ENCODE assay signal across 8 mouse cellular contexts in genomic region chr11:119942727-119943427, GRCm38 (mm10). TPM values are rescaled to one million over a fixed set of nuclear protein-coding genes. Genes with fewer than 3 reads are reported as not detected.
DNase-seq lines count a peak whose midpoint lies in the region; ATAC-seq and TF ChIP-seq lines count a peak whose summit lies in the region.

Baiap2 (plus strand) TSS chr11:119942763.

- H3K79me3 ChIP-seq in C2C12 (ENCODE audit: low read depth) = peaks cover 49% of the 10 kb centered on the region

- DNase-seq in brain, embryonic 14.5 days (ENCODE audit: low read depth) = peak; percentile 99
- peak; percentile 99 for DNase-seq in kidney, postnatal 0 days (ENCODE audit: low spot score)
- DNase-seq in liver, embryonic 11.5 days (ENCODE audit: low spot score) = peak; percentile 99
- peak; percentile 98 for DNase-seq in naive thymus-derived CD4-positive, alpha-beta T cell, adult 2 months (ENCODE audit: low read depth)

- peaks cover 79% of the 10 kb centered on the region for H3K79me2 ChIP-seq in C2C12 (ENCODE audit: control insufficient read depth, insufficient read depth)

- peaks cover 28% of the 10 kb centered on the region for H3K36me3 ChIP-seq in C2C12 (ENCODE audit: control insufficient read depth, insufficient read depth)
- no peaks in the 10 kb centered on the region for H3K36me3 ChIP-seq in erythroblast, embryonic 14.5 days (ENCODE audit: control insufficient read depth)
- no peaks in the 10 kb centered on the region for H3K36me3 ChIP-seq in heart, embryonic 12.5 days
- no peaks in the 10 kb centered on the region for H3K36me3 ChIP-seq in kidney, postnatal 0 days (ENCODE audit: insufficient read depth, low read length)
- H3K36me3 ChIP-seq in liver, embryonic 11.5 days (ENCODE audit: control insufficient read depth, insufficient read depth, low read length) = no peaks in the 10 kb centered on the region
- no peaks in the 10 kb centered on the region for H3K36me3 ChIP-seq in stomach, embryonic 14.5 days (ENCODE audit: control insufficient read depth, insufficient read depth, low read length)

- no peaks in the 10 kb centered on the region for H3K27me3 ChIP-seq in C2C12 (ENCODE audit: control insufficient read depth, insufficient read depth, insufficient read length)
- peaks cover 76% of the 10 kb centered on the region for H3K27me3 ChIP-seq in erythroblast, embryonic 14.5 days (ENCODE audit: control insufficient read depth)
- H3K27me3 ChIP-seq in heart, embryonic 12.5 days (replicated peaks) = peaks cover 41% of the 10 kb centered on the region
- H3K27me3 ChIP-seq in kidney, postnatal 0 days (ENCODE audit: insufficient read depth, low read length) = no peaks in the 10 kb centered on the region
- 0 out of 2 replicates have a peak, but pooled peaks cover 4% of the 10 kb centered on the region for H3K27me3 ChIP-seq in liver, embryonic 11.5 days (replicated peaks; ENCODE audit: control insufficient read depth, insufficient read depth, low read length)
- H3K27me3 ChIP-seq in stomach, embryonic 14.5 days (ENCODE audit: control insufficient read depth, insufficient read depth, low read length) = no peaks in the 10 kb centered on the region

- H3K9me3 ChIP-seq in erythroblast, embryonic 14.5 days (ENCODE audit: control insufficient read depth, low read length) = peaks cover 3% of the 10 kb centered on the region; the same call in 1 of the 2 replicates
- H3K9me3 ChIP-seq in heart, embryonic 12.5 days (replicated peaks) = no peaks in the 10 kb centered on the region
- H3K9me3 ChIP-seq in kidney, postnatal 0 days (replicated peaks; ENCODE audit: low read length) = no peaks in the 10 kb centered on the region
- no peaks in the 10 kb centered on the region for H3K9me3 ChIP-seq in liver, embryonic 11.5 days (ENCODE audit: control insufficient read depth, low read length)
- H3K9me3 ChIP-seq in stomach, embryonic 14.5 days (ENCODE audit: control insufficient read depth, low read depth, low read length) = no peaks in the 10 kb centered on the region

- peak; percentile 94; the same call in 1 of the 2 replicates for TF ChIP-seq POLR2A in brain, embryonic 14.5 days (IDR thresholded peaks at IDR 0.05; ENCODE audit: borderline replicate concordance, extremely low read depth, insufficient read depth, insufficient read length, poor library complexity, severe bottlenecking)

- peak within 1 kb of the TSS; percentile 54 for H3ac ChIP-seq in C2C12 (ENCODE audit: control insufficient read depth, insufficient read length, low read depth)

- peaks cover 19% of the 10 kb centered on the region for H3K4me1 ChIP-seq in erythroblast, embryonic 14.5 days (ENCODE audit: control insufficient read depth)
- H3K4me1 ChIP-seq in heart, embryonic 12.5 days (replicated peaks) = peaks cover 69% of the 10 kb centered on the region
- peaks cover 46% of the 10 kb centered on the region for H3K4me1 ChIP-seq in kidney, postnatal 0 days (replicated peaks; ENCODE audit: insufficient read depth, low read length)
- H3K4me1 ChIP-seq in liver, embryonic 11.5 days (replicated peaks; ENCODE audit: control insufficient read depth, insufficient read depth, low read length) = peaks cover 29% of the 10 kb centered on the region
- peaks cover 55% of the 10 kb centered on the region for H3K4me1 ChIP-seq in stomach, embryonic 14.5 days (ENCODE audit: control insufficient read depth, insufficient read depth, low read length)

- peak within 1 kb of the TSS; percentile 42; the same call in 1 of the 2 replicates for H3K27ac ChIP-seq in heart, embryonic 12.5 days (ENCODE audit: poor library complexity, severe bottlenecking)
- peak within 1 kb of the TSS; percentile 89 for H3K27ac ChIP-seq in kidney, postnatal 0 days
- H3K27ac ChIP-seq in liver, embryonic 11.5 days (ENCODE audit: low read depth, low read length) = peak within 1 kb of the TSS; percentile 74
- peak within 1 kb of the TSS; percentile 80; the same call in 1 of the 2 replicates for H3K27ac ChIP-seq in stomach, embryonic 14.5 days (ENCODE audit: low read length)

- ATAC-seq in heart, embryonic 12.5 days (ENCODE audit: insufficient number of reproducible peaks, low FRiP score) = peak; percentile 96
- ATAC-seq in kidney, postnatal 0 days (replicated peaks; ENCODE audit: low FRiP score, low read depth) = peak; percentile 91
- ATAC-seq in liver, embryonic 11.5 days (replicated peaks; ENCODE audit: low FRiP score) = peak; percentile 96
- ATAC-seq in stomach, embryonic 14.5 days (ENCODE audit: insufficient number of reproducible peaks, insufficient read depth, low FRiP score, low read depth) = peak; percentile 96

- H3K4me3 ChIP-seq in C2C12 (ENCODE audit: insufficient read depth, poor library complexity, severe bottlenecking) = peak within 1 kb of the TSS; percentile 98
- H3K4me3 ChIP-seq in erythroblast, embryonic 14.5 days (replicated peaks) = peak within 1 kb of the TSS; percentile 71
- H3K4me3 ChIP-seq in heart, embryonic 12.5 days = peak within 1 kb of the TSS; percentile 80
- peak within 1 kb of the TSS; percentile 60 for H3K4me3 ChIP-seq in kidney, postnatal 0 days (replicated peaks; ENCODE audit: low read depth, low read length)
- peak within 1 kb of the TSS; percentile 79 for H3K4me3 ChIP-seq in liver, embryonic 11.5 days (ENCODE audit: low read depth, low read length)
- peak within 1 kb of the TSS; percentile 76 for H3K4me3 ChIP-seq in stomach, embryonic 14.5 days (ENCODE audit: low read depth, low read length)

- H3K9ac ChIP-seq in heart, embryonic 12.5 days = peak within 1 kb of the TSS; percentile 84
- H3K9ac ChIP-seq in kidney, postnatal 0 days (ENCODE audit: low read depth, low read length) = peak within 1 kb of the TSS; percentile 73
- peak within 1 kb of the TSS; percentile 70 for H3K9ac ChIP-seq in liver, embryonic 11.5 days (ENCODE audit: low read depth, low read length)
- peak within 1 kb of the TSS; percentile 74 for H3K9ac ChIP-seq in stomach, embryonic 14.5 days (replicated peaks; ENCODE audit: low read depth, low read length)

- WGBS in heart, embryonic 12.5 days = under 1% methylated on average over 62 of the region's 79 CpGs
- under 1% methylated on average over 78 of the region's 79 CpGs for WGBS in kidney, postnatal 0 days
- under 1% methylated on average over 78 of the region's 79 CpGs for WGBS in liver, embryonic 11.5 days
- WGBS in stomach, embryonic 14.5 days = under 1% methylated on average over 77 of the region's 79 CpGs

- peak within 1 kb of the TSS; percentile 93 for H3K4me2 ChIP-seq in heart, embryonic 12.5 days
- H3K4me2 ChIP-seq in kidney, postnatal 0 days (ENCODE audit: low read length) = peak within 1 kb of the TSS; percentile 76
- peak within 1 kb of the TSS; percentile 96 for H3K4me2 ChIP-seq in liver, embryonic 11.5 days
- peak within 1 kb of the TSS; percentile 99 for H3K4me2 ChIP-seq in stomach, embryonic 14.5 days (replicated peaks; ENCODE audit: low read depth, low read length)

- no peak for TF ChIP-seq CTCF in C2C12 (IDR thresholded peaks at IDR 0.05; ENCODE audit: control insufficient read depth, insufficient read depth, insufficient read length)
- no peak for TF ChIP-seq CTCF in brain, embryonic 14.5 days (IDR thresholded peaks at IDR 0.05; ENCODE audit: borderline replicate concordance, extremely low read depth, insufficient read depth, insufficient read length)
- no peak; the same call in 1 of the 2 replicates for TF ChIP-seq CTCF in kidney, postnatal 0 days (IDR thresholded peaks at IDR 0.05; ENCODE audit: low read depth)

TF ChIP-seq in C2C12, 6 proteins besides CTCF, POLR2A, EP300 and RAD21:
- TF ChIP-seq MYOD1 (IDR thresholded peaks at IDR 0.05; ENCODE audit: control insufficient read depth, insufficient read length, low read depth) = no peak
- no peak for TF ChIP-seq MAX (IDR thresholded peaks at IDR 0.05)
- TF ChIP-seq USF1 (IDR thresholded peaks at IDR 0.05; ENCODE audit: low read depth) = no peak
- TF ChIP-seq MYOG (IDR thresholded peaks at IDR 0.05; ENCODE audit: control insufficient read depth, extremely low read depth, insufficient read length) = no peak
- TF ChIP-seq FOSL1 (IDR thresholded peaks at IDR 0.05; ENCODE audit: insufficient read depth, low read length, poor library complexity, severe bottlenecking) = no peak
- no peak for TF ChIP-seq CEBPB (IDR thresholded peaks at IDR 0.05; ENCODE audit: low read depth)

RNA-seq across cellular contexts. Expression of gene Baiap2, which starts in this region (rescaled TPM):
- polyA plus RNA-seq in C2C12 (2012; fragmentation: generic; extraction: Trizol) = 41.5 TPM
- polyA plus RNA-seq in brain, embryonic 14.5 days (2012; rRNA removed) = 17.8 and 27.9 TPM in 2 replicates
- polyA plus RNA-seq in erythroblast, embryonic 14.5 days (2012) = 0.14 and 0.18 TPM in 2 replicates
- polyA plus RNA-seq in heart, embryonic 12.5 days (2016; fragmentation: Nextera tagmentation; extraction: Ambion mirVana) = 15.6 and 16.4 TPM in 2 replicates
- polyA plus RNA-seq in kidney, postnatal 0 days (2015; fragmentation: Nextera tagmentation; extraction: Ambion mirVana) = 21.4 and 23.8 TPM in 2 replicates
- 9.7 and 10.2 TPM in 2 replicates for polyA plus RNA-seq in liver, embryonic 11.5 days (2014; fragmentation: Nextera tagmentation; extraction: Ambion mirVana)
- 27.6 and 28.0 TPM in 2 replicates for polyA plus RNA-seq in stomach, embryonic 14.5 days (2014; fragmentation: Nextera tagmentation; extraction: Ambion mirVana)

Comparison
In these comparisons a context has a peak if more than half of its experiments do, and no peak if none do; other contexts are left out.
1. Peak in every context shown above with its lines: DNase-seq, ATAC-seq, H3K4me3 ChIP-seq and H3K27ac ChIP-seq.